Mouse (Mus musculus): ENCODE measurements around the gene Fbxw20.
"Not testable (repeated sequence)": the region's sequence is repeated elsewhere in the genome, so short reads cannot be mapped to it uniquely, and the experiment has no call there.

Gene Fbxw20

GRCm38 (mm10) chr9:109234654-109235053 lies at the start of gene Fbxw20:
TSS of gene Fbxw20 (minus strand) at chr9:109234754.
- POLR2A ChIA-PET, result no interaction called here
- CTCF ChIA-PET, result no interaction called here

- CTCF ChIA-PET, result interaction anchor here in 1 of 4 experiments (0.6 kb wide), 1 partner anchor 84 kb away, joined by 3 read pairs; no protein-coding TSS in a partner anchor
- POLR2A ChIA-PET, result no interaction called here
Observed at GRCm38 (mm10) chr9:109263041-109263440, 28.5 kb upstream of the Fbxw20 start.

GRCm38 (mm10) chr9:109218449-109218848 lies 16.1 kb downstream of the Fbxw20 start:
- CTCF ChIA-PET, result interaction anchor here in 2 of 4 experiments (0.6 to 1.0 kb wide), 2 partner anchors 41 to 161 kb away, joined by 3 read pairs; no protein-coding TSS in a partner anchor
- POLR2A ChIA-PET, result interaction anchor here in 1 of 4 experiments (1.0 kb wide), 1 partner anchor 614 kb away, joined by 3 read pairs; the partner anchor contains the start of gene Nme6

GRCm38 (mm10) chr9:109201347-109201746 lies 33.2 kb downstream of the Fbxw20 start:
- POLR2A ChIA-PET, CTCF ChIA-PET: not testable (repeated sequence)

GRCm38 (mm10) chr9:109200349-109200748 lies 34.2 kb downstream of the Fbxw20 start:
- CTCF ChIA-PET, result no interaction called here

GRCm38 (mm10) chr9:109199353-109199752 lies 35.2 kb downstream of the Fbxw20 start:
- POLR2A ChIA-PET, result interaction anchor here in 1 of 4 experiments (1.1 kb wide), 1 partner anchor 104 kb away, joined by 3 read pairs; the partner anchor contains the start of gene Plxnb1
- CTCF ChIA-PET, result no interaction called here

More at GRCm38 (mm10) chr9:109200349-109200748, 34.2 kb downstream of the Fbxw20 start:
- POLR2A ChIA-PET, result no interaction called here

- CTCF ChIA-PET, POLR2A ChIA-PET: not testable (repeated sequence)
Observed at GRCm38 (mm10) chr9:109195875-109196274, 38.7 kb downstream of the Fbxw20 start, which contains the start of gene Fbxw13. TSS of gene Fbxw13 (minus strand) at chr9:109195975.

GRCm38 (mm10) chr9:109177208-109177607 lies 57.3 kb downstream of the Fbxw20 start:
- CTCF ChIA-PET, result interaction anchor here in 3 of 4 experiments (0.6 to 1.0 kb wide), 7 partner anchors 41 to 673 kb away, joined by 3 to 9 read pairs (median 4); no protein-coding TSS in a partner anchor
- POLR2A ChIA-PET, result interaction anchor here in 2 of 4 experiments (0.6 to 0.7 kb wide), 3 partner anchors 345 to 546 kb away, joined by 3 read pairs; no protein-coding TSS in a partner anchor

- POLR2A ChIA-PET, result no interaction called here
Observed at GRCm38 (mm10) chr9:109176301-109176700, 58.3 kb downstream of the Fbxw20 start.

More at GRCm38 (mm10) chr9:109176301-109176700, 58.3 kb downstream of the Fbxw20 start:
- CTCF ChIA-PET, result no interaction called here
